ENCODE assay signal across 9 mouse cellular contexts in genomic region chr5:137351394-137351793, GRCm38 (mm10). TPM values are rescaled to one million over a fixed set of nuclear protein-coding genes. Genes with fewer than 3 reads are reported as not detected.
DNase-seq lines count a peak whose midpoint lies in the region; ATAC-seq lines count a peak whose summit lies in the region.
"Had no signal": no experiment of that assay in that cellular context is flagged by ENCODE, and none has a peak within 500 bp of the region (broad histone marks: within the 10 kb centered on the region; RNA-seq: fewer than 3 reads in every experiment).

No protein-coding gene starts in this region.

- 17% methylated on average over 4 of the region's 4 CpGs for WGBS in hindbrain, embryonic 15.5 days
- WGBS in midbrain, embryonic 13.5 days, result 9% methylated on average over 4 of the region's 4 CpGs

- H3K4me3 ChIP-seq in brown adipose tissue, adult 24 weeks (ENCODE audit: insufficient read depth, low read depth, low read length), result peak overlapping the region; percentile 71
- peak overlapping the region; percentile 61 for H3K4me3 ChIP-seq in hindbrain, embryonic 15.5 days
- peak overlapping the region; percentile 65 for H3K4me3 ChIP-seq in midbrain, embryonic 13.5 days (replicated peaks)

- H3K27me3 ChIP-seq in hindbrain, embryonic 15.5 days, result peaks cover 12% of the 10 kb centered on the region
- peaks cover 22% of the 10 kb centered on the region for H3K27me3 ChIP-seq in midbrain, embryonic 13.5 days

- peaks cover 5% of the 10 kb centered on the region; the same call in 1 of the 2 replicates for H3K4me1 ChIP-seq in brown adipose tissue, adult 24 weeks (ENCODE audit: control insufficient read depth, insufficient read depth, insufficient read length, low read length)
- H3K4me1 ChIP-seq in hindbrain, embryonic 15.5 days (replicated peaks), result peaks cover 39% of the 10 kb centered on the region
- H3K4me1 ChIP-seq in midbrain, embryonic 13.5 days (replicated peaks), result peaks cover 49% of the 10 kb centered on the region

- H3K4me2 ChIP-seq in hindbrain, embryonic 15.5 days, result peak overlapping the region; percentile 91
- H3K4me2 ChIP-seq in midbrain, embryonic 13.5 days (replicated peaks), result peak overlapping the region; percentile 95

- peak overlapping the region; percentile 61 for H3K9ac ChIP-seq in hindbrain, embryonic 15.5 days
- peak overlapping the region; percentile 85 for H3K9ac ChIP-seq in midbrain, embryonic 13.5 days (replicated peaks)

- peak; percentile 90 for DNase-seq in heart, adult 11 months
- DNase-seq in heart, postnatal 25 days (ENCODE audit: low spot score), result no peak
- DNase-seq in yolk sac, embryonic 10.5 days (ENCODE audit: low spot score), result no peak
- no peak for DNase-seq in left cerebral cortex, postnatal 10 days (ENCODE audit: extremely low spot score in 1 of 2, low spot score in 2 of 2)
- DNase-seq in c-Kit-positive CD71-positive TER-119-positive erythroid progenitor cells, embryonic 14.5 days (ENCODE audit: low spot score), result no peak

- peak overlapping the region; percentile 74 for H3K27ac ChIP-seq in brown adipose tissue, adult 24 weeks (replicated peaks; ENCODE audit: low read depth, low read length)
- 0 out of 2 replicates have a peak overlapping the region, but pooled peaks have one; percentile 11 for H3K27ac ChIP-seq in hindbrain, embryonic 15.5 days (replicated peaks)
- H3K27ac ChIP-seq in midbrain, embryonic 13.5 days, result no peak overlapping the region
- H3K27ac ChIP-seq: macrophage had no signal

- no peak for ATAC-seq in hindbrain, embryonic 15.5 days (ENCODE audit: low FRiP score, low read depth)
- no peak for ATAC-seq in midbrain, embryonic 13.5 days

- intact Hi-C loops in heart, postnatal 25 days (cut with DNase I), result no loop called here
- intact Hi-C loops in left cerebral cortex, postnatal 10 days (cut with DNase I), result no loop called here

- no peaks in the 10 kb centered on the region for H3K9me3 ChIP-seq in hindbrain, embryonic 15.5 days
- no peaks in the 10 kb centered on the region for H3K9me3 ChIP-seq in midbrain, embryonic 13.5 days

- H3K36me3 ChIP-seq in hindbrain, embryonic 15.5 days, result no peaks in the 10 kb centered on the region
- peaks cover 24% of the 10 kb centered on the region for H3K36me3 ChIP-seq in midbrain, embryonic 13.5 days

RNA-seq across cellular contexts. Expression of gene Ephb4, which starts 1.5 kb away (rescaled TPM):
- total RNA-seq in heart, postnatal 25 days (2021), result 10 to 100 TPM; 52.5 to 64.2 TPM
- polyA plus RNA-seq in brown adipose tissue, adult 24 weeks (2012; ENCODE audit: insufficient read depth, insufficient read length, missing spikeins), result 10.3 and 10.4 TPM in 2 replicates
- 8.2 and 8.4 TPM in 2 replicates for polyA plus RNA-seq in hindbrain, embryonic 15.5 days (2015; fragmentation: Nextera tagmentation; extraction: Ambion mirVana)
- 7.5 and 8.6 TPM in 2 replicates for polyA plus RNA-seq in midbrain, embryonic 13.5 days (2015; fragmentation: Nextera tagmentation; extraction: Ambion mirVana)
- 1 to 10 TPM; 5.4 to 7.5 TPM for total RNA-seq in left cerebral cortex, postnatal 10 days (2021)
- polyA plus RNA-seq: macrophage had no signal

RNA-seq across cellular contexts. Expression of gene Slc12a9, which starts 18.0 kb away (rescaled TPM):
- 1 to 10 TPM; 2.7 to 3.0 TPM for total RNA-seq in heart, postnatal 25 days (2021)
- polyA plus RNA-seq in brown adipose tissue, adult 24 weeks (2012; ENCODE audit: insufficient read depth, insufficient read length, missing spikeins), result 2.5 and 5.2 TPM in 2 replicates
- polyA plus RNA-seq in hindbrain, embryonic 15.5 days (2015; fragmentation: Nextera tagmentation; extraction: Ambion mirVana), result 24.6 and 26.8 TPM in 2 replicates
- 21.8 and 23.4 TPM in 2 replicates for polyA plus RNA-seq in midbrain, embryonic 13.5 days (2015; fragmentation: Nextera tagmentation; extraction: Ambion mirVana)
- total RNA-seq in left cerebral cortex, postnatal 10 days (2021), result 10 to 100 TPM; 28.6 to 28.9 TPM

RNA-seq across cellular contexts. Expression of gene Trip6, which starts 37.2 kb away (rescaled TPM):
- 10 to 100 TPM; 10.8 to 13.3 TPM for total RNA-seq in heart, postnatal 25 days (2021)
- polyA plus RNA-seq in brown adipose tissue, adult 24 weeks (2012; ENCODE audit: insufficient read depth, insufficient read length, missing spikeins), result 13.1 and 20.6 TPM in 2 replicates
- 17.3 TPM in 2 replicates for polyA plus RNA-seq in hindbrain, embryonic 15.5 days (2015; fragmentation: Nextera tagmentation; extraction: Ambion mirVana)
- polyA plus RNA-seq in midbrain, embryonic 13.5 days (2015; fragmentation: Nextera tagmentation; extraction: Ambion mirVana), result 19.8 and 22.1 TPM in 2 replicates
- 1 to 10 TPM; 4.1 to 4.9 TPM for total RNA-seq in left cerebral cortex, postnatal 10 days (2021)

RNA-seq across cellular contexts. Expression of gene Srrt, which starts 43.9 kb away (rescaled TPM):
- 10 to 100 TPM; 67.1 to 67.7 TPM for total RNA-seq in heart, postnatal 25 days (2021)
- polyA plus RNA-seq in brown adipose tissue, adult 24 weeks (2012; ENCODE audit: insufficient read depth, insufficient read length, missing spikeins), result 31.0 and 45.4 TPM in 2 replicates
- polyA plus RNA-seq in hindbrain, embryonic 15.5 days (2015; fragmentation: Nextera tagmentation; extraction: Ambion mirVana), result 100 and 103 TPM in 2 replicates
- 116 and 123 TPM in 2 replicates for polyA plus RNA-seq in midbrain, embryonic 13.5 days (2015; fragmentation: Nextera tagmentation; extraction: Ambion mirVana)
- total RNA-seq in left cerebral cortex, postnatal 10 days (2021), result 100 to 1,000 TPM; 164 to 170 TPM

RNA-seq across cellular contexts. Expression of gene Ufsp1, which starts 57.0 kb away (rescaled TPM):
- total RNA-seq in heart, postnatal 25 days (2021), result 1 to 10 TPM; 8.3 to 8.7 TPM
- polyA plus RNA-seq in brown adipose tissue, adult 24 weeks (2012; ENCODE audit: insufficient read depth, insufficient read length, missing spikeins), result 7.4 and 11.4 TPM in 2 replicates
- polyA plus RNA-seq in hindbrain, embryonic 15.5 days (2015; fragmentation: Nextera tagmentation; extraction: Ambion mirVana), result 20.1 and 24.0 TPM in 2 replicates
- polyA plus RNA-seq in midbrain, embryonic 13.5 days (2015; fragmentation: Nextera tagmentation; extraction: Ambion mirVana), result 9.7 and 10.0 TPM in 2 replicates
- 10 to 100 TPM; 20.4 to 20.8 TPM for total RNA-seq in left cerebral cortex, postnatal 10 days (2021)
